Mouse (Mus musculus): ENCODE measurements at regions not wholly inside any gene's neighbourhood (a gene's known extent, or its start where the extent isn't known, plus 50 kb on each side); places are given as distances from the start of the nearest gene placed in this dataset.

- DNase-seq (ENCODE audit: low read depth, low spot score), result no peak
Measured at GRCm38 (mm10) chrX:70820518-70820917, 229.5 kb upstream of the Mamld1 start.

- DNase-seq (ENCODE audit: low read depth, low spot score), result no peak
Measured at GRCm38 (mm10) chrX:70817771-70818170, 232.3 kb upstream of the Mamld1 start.

GRCm38 (mm10) chrX:70816662-70817061, 233.4 kb upstream of the Mamld1 start:
- no peak for DNase-seq (ENCODE audit: low read depth, low spot score)

GRCm38 (mm10) chrX:70791796-70792195, 258.3 kb upstream of the Mamld1 start:
- DNase-seq (ENCODE audit: low read depth, low spot score), result no peak

GRCm38 (mm10) chrX:70762862-70763261, 285.9 kb upstream of the Tmem185a start:
- no peak for DNase-seq (ENCODE audit: low read depth, low spot score)

GRCm38 (mm10) chrX:70713004-70713604, 236.1 kb upstream of the Tmem185a start:
- DNase-seq (ENCODE audit: low read depth, low spot score), result peak; percentile 86

GRCm38 (mm10) chrX:70682194-70682593, 205.2 kb upstream of the Tmem185a start:
- DNase-seq (ENCODE audit: low read depth, low spot score), result no peak

GRCm38 (mm10) chrX:70667092-70667491, 190.1 kb upstream of the Tmem185a start:
- DNase-seq (ENCODE audit: low read depth, low spot score), result no peak
